Mouse (Mus musculus) gastrocnemius, postnatal 36 days (tissue): ENCODE results near the gene Gm10490. TPM values are rescaled to one million over a fixed set of nuclear protein-coding genes. Genes with fewer than 3 reads are reported as not detected.
"Not testable (repeated sequence)": the region's sequence is repeated elsewhere in the genome, so short reads cannot be mapped to it uniquely, and the experiment has no call there.

Source experiments
- DNase-seq, 2 experiments: peaks; one replicate each; pipeline ENCODE4 v3.0.0; 2022
- intact Hi-C: fragments of 180-260 bp; cut with DNase I; formaldehyde crosslinking; loops from one replicate; pipeline ENCODE4 v1.15.1; 2025
- long read RNA-seq, 2 experiments: library from polyadenylated mRNA; stranded (forward); transcript quantifications; one replicate each; pipeline ENCODE4 v2.0.0; 2021
- total RNA-seq, 2 experiments: library from RNA; stranded (reverse); gene quantifications; 2 replicates each; pipeline ENCODE4 v1.2.3; 2021

Gene Gm10490
- total RNA-seq: not detected
- long read RNA-seq, experiment 1: 0 reads
- long read RNA-seq, experiment 2: 0 reads

GRCm38 (mm10) chrX:7909242-7909641, at the start of gene Gm10490:
Gene Gm10490, plus strand, starts transcription at chrX:7909542.
- intact Hi-C loops, DNase-seq: not testable (repeated sequence)

GRCm38 (mm10) chrX:7863181-7863580, 46.2 kb upstream of the Gm10490 start:
- intact Hi-C loops: no loop called here
- no peak for DNase-seq

GRCm38 (mm10) chrX:7864551-7864950, 44.8 kb upstream of the Gm10490 start:
- intact Hi-C loops: no loop called here
- DNase-seq: no peak

- DNase-seq: no peak
- intact Hi-C loops: no loop called here
Observed at GRCm38 (mm10) chrX:7865343-7865742, 44.0 kb upstream of the Gm10490 start.

GRCm38 (mm10) chrX:7865786-7866185, 43.6 kb upstream of the Gm10490 start:
- DNase-seq: no peak
- intact Hi-C loops: no loop called here

- no peak for DNase-seq
- intact Hi-C loops: no loop called here
Observed at GRCm38 (mm10) chrX:7867141-7867540, 42.2 kb upstream of the Gm10490 start.

GRCm38 (mm10) chrX:7868506-7868905, 40.8 kb upstream of the Gm10490 start:
- no peak for DNase-seq
- intact Hi-C loops: no loop called here

- intact Hi-C loops: no loop called here
- no peak for DNase-seq
Observed at GRCm38 (mm10) chrX:7869826-7870225, 39.5 kb upstream of the Gm10490 start.

GRCm38 (mm10) chrX:7878007-7878419, 31.3 kb upstream of the Gm10490 start, which contains the start of gene Pim2:
Gene Pim2, plus strand, starts transcription at chrX:7878262.
- DNase-seq: peak; percentile 40 to 50
- intact Hi-C loops: no loop called here

GRCm38 (mm10) chrX:7878495-7878894, 30.8 kb upstream of the Gm10490 start:
- DNase-seq: no peak
- intact Hi-C loops: no loop called here

GRCm38 (mm10) chrX:7879819-7880218, 29.5 kb upstream of the Gm10490 start:
- DNase-seq: peak; percentile 14 to 30
- intact Hi-C loops: no loop called here

- peak; percentile 74 to 84 for DNase-seq
- intact Hi-C loops: no loop called here
Observed at GRCm38 (mm10) chrX:7883841-7884567, 25.3 kb upstream of the Gm10490 start, which contains the start of gene Slc35a2. Gene Slc35a2, plus strand, starts transcription at chrX:7884028.

GRCm38 (mm10) chrX:7898211-7898610, 11.1 kb upstream of the Gm10490 start:
- intact Hi-C loops: no loop called here

GRCm38 (mm10) chrX:7898880-7899874, 10.2 kb upstream of the Gm10490 start, which contains the start of the genes Pqbp1 and Timm17b:
Gene Pqbp1, minus strand, starts transcription at chrX:7899269.
Gene Timm17b, plus strand, starts transcription at chrX:7899357.
- DNase-seq: peak; percentile 65 to 80
- intact Hi-C loops: no loop called here

More at GRCm38 (mm10) chrX:7898211-7898610, 11.1 kb upstream of the Gm10490 start:
- DNase-seq: no peak

- intact Hi-C loops: no loop called here
- no peak for DNase-seq
Observed at GRCm38 (mm10) chrX:7904441-7904840, 4.9 kb upstream of the Gm10490 start.

GRCm38 (mm10) chrX:7907735-7908134, 1.6 kb upstream of the Gm10490 start, which contains the start of gene Gm10491:
Gene Gm10491, minus strand, starts transcription at chrX:7907835.
- DNase-seq: no peak
- intact Hi-C loops: no loop called here

GRCm38 (mm10) chrX:7910473-7910872, 1.1 kb downstream of the Gm10490 start:
- intact Hi-C loops: loop anchor here (5.0 kb wide), 1 partner anchor 107 kb away; the partner anchor contains the start of gene Glod5
- DNase-seq: no peak

GRCm38 (mm10) chrX:7915669-7916068, 6.3 kb downstream of the Gm10490 start:
- DNase-seq, intact Hi-C loops: not testable (repeated sequence)

- intact Hi-C loops, DNase-seq: not testable (repeated sequence)
Observed at GRCm38 (mm10) chrX:7917960-7918359, 8.6 kb downstream of the Gm10490 start.

- intact Hi-C loops: no loop called here
- DNase-seq: no peak
Observed at GRCm38 (mm10) chrX:7919601-7920383, 10.4 kb downstream of the Gm10490 start, which contains the start of gene Pcsk1n. Gene Pcsk1n, plus strand, starts transcription at chrX:7919822.
